Mouse (Mus musculus) embryonic fibroblast, embryonic 13.5 days (primary cell): ENCODE measurements around the gene Gpsm3. TPM values are rescaled to one million over a fixed set of nuclear protein-coding genes. Genes with fewer than 3 reads are reported as not detected.

Experiments
- H3K27ac ChIP-seq: 2 replicates; pipeline ENCODE4 v1.5.1; 2012; ENCODE audit warnings: low read length, control low read depth, inconsistent platforms; ENCODE audit not compliant: insufficient read depth
- H3K4me1 ChIP-seq: 2 replicates; pipeline ENCODE4 v1.6.1; 2011; ENCODE audit warnings: low read length; ENCODE audit not compliant: control insufficient read depth, insufficient read depth
- H3K4me3 ChIP-seq: 2 replicates; pipeline ENCODE4 v1.5.1; 2011; ENCODE audit warnings: mild to moderate bottlenecking, control low read depth, low read length; ENCODE audit not compliant: insufficient read depth
- CTCF ChIP-seq: IDR thresholded peaks from 2 replicates; pipeline ENCODE4 v1.5.1; 2011; ENCODE audit warnings: mild to moderate bottlenecking, control low read depth, low read length, moderate library complexity, borderline replicate concordance; ENCODE audit not compliant: insufficient read depth
- POLR2A ChIP-seq: IDR thresholded peaks from 2 replicates; pipeline ENCODE4 v1.6.1; 2011; ENCODE audit warnings: low read depth, mild to moderate bottlenecking, control low read depth, low read length, moderate library complexity
- polyA plus RNA-seq: library from polyadenylated mRNA; stranded (reverse); fragments of >200 nt; gene quantifications from 2 replicates; pipeline ENCODE4 v1.2.4, GENCODE M21; 2011; ENCODE audit warnings: low read depth; ENCODE audit not compliant: missing spikeins, insufficient read length

Gene Gpsm3
- polyA plus RNA-seq, 1 experiment = 1.0 TPM

DNA sequence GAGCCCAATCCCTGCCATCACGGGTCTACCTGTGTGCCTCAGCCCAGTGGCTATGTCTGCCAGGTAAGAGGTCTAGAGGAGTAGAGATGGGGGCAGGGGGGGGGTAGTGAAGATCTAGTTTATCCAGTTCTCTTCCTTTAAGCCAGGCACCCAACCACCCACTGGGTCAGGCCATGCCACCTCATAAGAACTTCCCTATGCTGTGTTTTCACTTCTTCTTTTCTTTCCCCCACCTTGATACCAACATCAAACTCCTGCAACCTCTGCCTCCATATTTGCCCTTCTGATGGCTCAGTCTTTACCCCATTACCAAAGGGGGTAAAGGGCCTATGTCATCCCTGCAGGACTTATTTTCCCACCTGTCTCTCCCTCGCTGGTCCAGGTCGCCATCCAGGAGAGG lies 11.5 kb upstream of the Gpsm3 start:
- TF ChIP-seq POLR2A = no peak
- no peak for TF ChIP-seq CTCF
- no peaks in the 10 kb centered on the region for H3K4me1 ChIP-seq
- no peak overlapping the region for H3K27ac ChIP-seq
- no peak overlapping the region for H3K4me3 ChIP-seq

DNA sequence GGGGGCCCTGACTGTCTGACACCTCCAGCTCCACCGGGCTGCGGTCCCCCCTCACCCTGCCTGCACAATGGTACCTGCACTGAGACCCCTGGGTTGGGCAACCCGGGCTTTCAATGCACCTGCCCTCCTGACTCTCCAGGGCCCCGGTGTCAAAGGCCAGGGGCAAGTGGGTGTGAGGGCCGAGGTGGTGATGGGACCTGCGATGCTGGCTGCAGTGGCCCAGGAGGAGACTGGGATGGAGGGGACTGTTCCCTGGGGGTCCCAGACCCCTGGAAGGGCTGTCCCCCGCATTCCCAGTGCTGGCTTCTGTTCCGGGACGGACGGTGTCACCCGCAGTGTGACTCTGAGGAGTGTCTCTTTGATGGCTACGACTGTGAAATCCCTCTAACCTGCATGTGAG lies 7.1 kb upstream of the Gpsm3 start:
- Histone ChIP-seq H3K27ac (no peak overlapping the region), H3K4me3 (no peak overlapping the region), H3K4me1 (no peaks in the 10 kb centered on the region)
- no peak for TF ChIP-seq CTCF

DNA sequence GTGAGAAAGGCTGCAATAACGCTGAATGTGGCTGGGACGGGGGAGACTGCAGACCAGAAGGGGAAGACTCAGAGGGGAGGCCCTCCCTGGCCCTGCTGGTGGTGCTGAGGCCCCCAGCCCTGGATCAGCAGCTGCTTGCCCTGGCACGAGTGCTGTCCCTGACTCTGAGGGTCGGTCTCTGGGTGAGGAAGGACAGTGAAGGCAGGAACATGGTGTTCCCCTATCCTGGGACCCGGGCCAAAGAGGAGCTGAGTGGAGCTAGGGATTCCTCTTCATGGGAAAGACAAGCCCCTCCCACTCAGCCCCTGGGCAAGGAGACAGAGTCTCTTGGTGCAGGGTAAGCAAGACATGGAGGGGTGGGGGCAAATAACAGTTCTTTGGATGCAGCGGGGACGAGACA lies 6.2 kb upstream of the Gpsm3 start:
- Histone ChIP-seq H3K27ac (no peak overlapping the region), H3K4me3 (no peak overlapping the region), H3K4me1 (no peaks in the 10 kb centered on the region)
- TF ChIP-seq CTCF (no peak), POLR2A (no peak)

DNA sequence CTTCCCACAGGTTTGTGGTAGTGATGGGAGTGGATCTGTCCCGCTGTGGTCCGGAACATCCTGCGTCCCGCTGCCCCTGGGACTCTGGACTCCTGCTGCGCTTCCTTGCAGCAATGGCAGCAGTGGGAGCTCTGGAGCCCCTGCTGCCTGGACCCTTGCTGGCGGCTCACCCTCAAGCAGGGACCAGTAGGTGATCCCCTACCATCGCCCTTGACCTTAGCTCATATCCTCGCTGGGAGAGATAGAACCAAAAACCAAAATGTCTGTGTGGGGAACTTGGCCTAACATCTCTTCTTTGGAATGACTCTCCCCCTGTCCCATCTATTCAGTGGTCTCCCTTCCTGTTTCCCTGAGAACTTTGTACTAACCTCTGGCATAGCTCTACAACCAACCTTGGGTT lies 5.8 kb upstream of the Gpsm3 start:
- Histone ChIP-seq H3K27ac (no peak overlapping the region), H3K4me1 (no peaks in the 10 kb centered on the region), H3K4me3 (no peak overlapping the region)
- no peak for TF ChIP-seq CTCF
- TF ChIP-seq POLR2A = no peak

DNA sequence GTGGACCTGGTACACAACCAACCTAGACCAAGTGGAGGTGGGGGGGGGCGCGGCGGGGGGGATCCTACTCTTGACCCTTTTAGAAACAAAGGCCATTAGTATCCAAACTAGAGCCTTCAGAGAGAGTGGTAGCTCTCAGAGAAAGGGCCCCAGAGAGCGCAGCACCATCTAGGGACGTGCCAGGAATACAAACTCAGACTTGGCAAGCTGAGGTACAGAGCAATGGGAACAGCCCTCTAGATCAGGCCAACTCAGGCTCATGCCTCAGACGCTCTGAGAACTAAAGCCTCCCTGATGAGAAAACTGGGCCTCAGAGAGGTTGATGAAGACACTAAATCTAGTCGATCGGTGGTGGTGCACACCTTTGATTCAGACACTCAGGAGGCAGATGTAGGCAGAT lies 4.5 kb upstream of the Gpsm3 start:
- no peaks in the 10 kb centered on the region; the same call in 1 of the 2 replicates for H3K4me1 ChIP-seq
- H3K27ac ChIP-seq = no peak overlapping the region
- H3K4me3 ChIP-seq = no peak overlapping the region
- no peak for TF ChIP-seq POLR2A
- TF ChIP-seq CTCF = no peak

DNA sequence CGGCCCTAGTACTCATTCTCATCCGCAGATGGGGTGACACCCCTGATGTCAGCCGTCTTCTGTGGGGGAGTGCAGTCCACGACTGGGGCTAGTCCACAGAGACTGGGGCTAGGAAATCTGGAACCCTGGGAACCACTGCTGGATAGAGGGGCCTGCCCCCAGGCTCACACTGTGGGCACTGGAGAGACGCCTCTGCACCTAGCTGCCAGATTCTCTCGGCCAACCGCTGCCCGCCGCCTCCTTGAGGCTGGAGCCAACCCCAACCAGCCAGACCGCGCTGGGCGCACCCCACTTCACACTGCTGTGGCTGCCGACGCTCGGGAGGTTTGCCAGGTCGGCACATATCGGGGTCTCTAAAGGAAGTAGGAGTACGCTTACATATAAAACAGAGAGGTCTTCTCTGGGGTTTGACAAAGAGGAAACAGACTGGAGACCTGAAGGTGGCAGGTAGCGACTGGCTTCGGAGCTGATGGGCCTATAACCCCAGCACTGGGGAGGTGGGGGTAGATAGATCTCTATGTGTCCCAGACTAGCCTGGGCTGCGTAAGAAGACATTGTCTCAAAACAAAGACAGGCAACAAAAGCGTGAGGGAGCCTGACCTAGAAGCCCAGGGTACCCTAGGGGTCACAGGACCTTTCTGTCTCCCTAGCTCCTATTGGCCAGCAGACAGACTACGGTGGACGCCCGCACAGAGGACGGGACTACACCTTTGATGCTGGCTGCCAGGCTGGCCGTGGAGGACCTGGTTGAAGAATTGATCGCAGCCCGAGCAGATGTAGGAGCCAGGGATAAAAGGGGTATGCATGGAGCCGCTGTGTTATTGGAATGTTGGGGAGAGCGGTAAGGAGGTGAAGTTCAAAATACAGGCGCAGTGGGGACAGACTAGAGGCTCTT lies 3.5 kb upstream of the Gpsm3 start:
- Histone ChIP-seq H3K4me1 (no peaks in the 10 kb centered on the region; the same call in 1 of the 2 replicates), H3K27ac (no peak overlapping the region), H3K4me3 (peak overlapping the region; percentile 58)
- TF ChIP-seq POLR2A (no peak), CTCF (no peak)

DNA sequence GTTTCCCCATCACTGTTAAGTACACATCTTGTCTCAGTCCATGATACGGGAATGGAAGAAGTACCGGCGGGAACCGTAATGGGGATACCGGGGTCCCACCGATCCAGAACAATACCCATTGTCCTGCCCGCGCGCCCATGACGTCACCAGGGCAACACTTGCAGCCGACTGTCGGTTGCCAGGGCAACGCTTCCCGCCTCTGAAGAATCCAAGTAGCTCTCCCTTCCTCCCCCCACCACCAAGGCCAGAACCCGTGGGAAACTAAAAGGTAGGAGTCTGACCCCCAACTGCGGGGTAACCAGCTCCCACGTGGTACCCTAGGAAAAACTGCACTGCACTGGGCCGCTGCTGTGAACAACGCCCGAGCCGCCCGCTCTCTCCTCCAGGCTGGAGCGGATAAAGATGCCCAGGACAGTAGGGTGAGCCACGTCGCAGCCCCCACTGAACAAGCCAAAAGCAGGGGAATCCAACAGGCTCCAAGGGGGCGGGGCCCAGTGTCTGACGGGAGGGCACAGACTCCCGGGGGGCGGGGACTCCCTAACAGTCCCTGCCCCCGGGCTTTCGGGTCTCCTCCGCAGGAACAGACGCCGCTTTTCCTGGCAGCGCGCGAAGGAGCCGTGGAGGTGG lies 2.7 kb upstream of the Gpsm3 start:
- Histone ChIP-seq H3K4me3 (peak overlapping the region; percentile 58), H3K27ac (peak overlapping the region; percentile 74), H3K4me1 (peaks cover 3% of the 10 kb centered on the region; the same call in 1 of the 2 replicates)
- no peak for TF ChIP-seq CTCF
- TF ChIP-seq POLR2A = peak; percentile 64

DNA sequence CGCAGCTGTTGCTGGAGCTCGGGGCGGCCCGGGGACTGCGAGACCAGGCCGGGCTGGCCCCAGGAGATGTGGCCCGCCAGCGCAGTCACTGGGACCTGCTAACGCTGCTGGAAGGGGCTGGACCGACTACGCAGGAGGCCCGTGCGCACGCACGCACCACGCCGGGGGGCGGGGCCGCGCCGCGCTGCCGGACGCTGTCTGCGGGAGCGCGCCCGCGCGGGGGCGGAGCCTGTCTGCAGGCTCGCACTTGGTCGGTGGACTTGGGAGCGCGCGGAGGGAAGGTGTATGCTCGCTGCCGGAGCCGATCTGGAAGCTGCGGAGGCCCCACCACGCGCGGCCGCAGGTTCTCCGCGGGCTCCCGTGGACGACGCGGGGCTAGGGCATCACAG lies 2.2 kb upstream of the Gpsm3 start:
- H3K4me1 ChIP-seq = peaks cover 3% of the 10 kb centered on the region; the same call in 1 of the 2 replicates
- no peak for TF ChIP-seq CTCF
- peak; percentile 92 for TF ChIP-seq POLR2A
- peak overlapping the region; percentile 74 for H3K4me3 ChIP-seq
- peak overlapping the region; percentile 74 for H3K27ac ChIP-seq

DNA sequence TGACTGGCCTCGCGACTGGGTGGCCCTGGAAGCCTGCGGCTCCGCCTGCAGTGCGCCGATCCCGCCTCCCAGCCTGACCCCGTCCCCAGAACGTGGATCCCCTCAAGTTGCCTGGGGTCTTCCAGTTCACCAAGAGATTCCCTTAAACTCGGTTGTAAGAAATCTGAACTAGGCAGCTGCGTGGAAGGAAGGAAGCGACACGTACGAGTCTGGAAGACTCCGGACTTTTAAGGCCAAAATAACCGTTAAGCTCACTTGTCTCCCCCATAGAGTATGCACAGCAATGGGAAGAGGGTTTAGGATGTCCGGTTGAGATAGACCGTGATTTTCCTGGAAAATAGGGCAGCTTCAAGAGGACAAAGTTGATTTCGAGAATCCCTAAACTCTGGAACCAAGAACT lies 1.8 kb upstream of the Gpsm3 start:
- TF ChIP-seq POLR2A = no peak
- no peak for TF ChIP-seq CTCF
- H3K27ac ChIP-seq = peak overlapping the region; percentile 18; the same call in 1 of the 2 replicates
- peaks cover 3% of the 10 kb centered on the region; the same call in 1 of the 2 replicates for H3K4me1 ChIP-seq
- peak overlapping the region; percentile 74 for H3K4me3 ChIP-seq

DNA sequence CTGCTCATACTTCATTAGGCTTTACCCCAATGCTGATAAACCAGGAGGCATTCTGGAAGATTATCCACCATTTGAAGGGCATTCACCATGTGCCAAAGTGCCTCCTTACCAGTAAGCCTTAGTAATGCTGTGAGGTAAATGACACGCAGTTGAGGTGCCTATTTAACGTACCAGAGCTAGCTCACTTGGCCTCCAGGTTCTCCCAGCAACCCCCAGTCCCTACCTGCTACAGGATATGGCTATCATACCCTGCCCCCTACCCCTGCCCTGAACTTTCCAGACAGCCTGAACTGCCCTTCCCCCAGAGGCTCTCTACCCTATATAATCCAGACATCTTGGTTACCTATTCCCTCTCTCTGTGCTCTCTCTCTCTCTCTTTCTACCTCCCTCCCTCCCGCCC lies 839 bp upstream of the Gpsm3 start:
- peak; percentile 35 for TF ChIP-seq POLR2A
- TF ChIP-seq CTCF = no peak
- Histone ChIP-seq H3K4me3 (no peak overlapping the region), H3K4me1 (peaks cover 3% of the 10 kb centered on the region; the same call in 1 of the 2 replicates), H3K27ac (no peak overlapping the region)
